Mouse (Mus musculus): Measurements from ENCODE around the gene Zbtb7a.

Zbtb7a gene

GRCm38 (mm10) chr10:81139529-81139846, 4.5 kb downstream of the Zbtb7a start:
- DNase-seq, result no peak

DNA sequence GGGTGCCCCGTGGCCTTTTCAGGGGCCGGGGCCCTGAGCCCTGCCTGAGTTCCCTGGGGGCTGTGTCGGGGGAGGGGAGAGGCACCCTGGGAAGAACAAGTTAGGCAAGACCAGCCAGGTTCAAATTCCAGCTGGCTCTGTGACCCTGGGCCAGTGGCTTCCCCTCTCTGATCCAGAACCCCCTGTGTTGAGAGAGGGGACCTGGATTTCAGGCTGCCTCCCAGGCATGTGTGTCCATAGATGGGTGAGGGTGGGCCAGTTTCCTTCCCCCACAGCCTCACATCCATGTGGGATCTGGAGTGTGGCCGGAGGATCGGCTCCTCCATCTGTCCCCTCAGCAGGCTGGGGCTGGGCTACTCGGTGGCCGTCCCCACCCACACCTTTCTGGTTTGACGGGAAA, 5.0 kb downstream of the Zbtb7a start:
- DNase-seq, result no peak

GRCm38 (mm10) chr10:81140717-81141454, 5.9 kb downstream of the Zbtb7a start:
- DNase-seq, result peak; percentile 36

GRCm38 (mm10) chr10:81141455-81142210, 6.6 kb downstream of the Zbtb7a start:
- DNase-seq, result no peak

- no peak for DNase-seq
Observed at GRCm38 (mm10) chr10:81142551-81142981, 7.5 kb downstream of the Zbtb7a start.

DNA sequence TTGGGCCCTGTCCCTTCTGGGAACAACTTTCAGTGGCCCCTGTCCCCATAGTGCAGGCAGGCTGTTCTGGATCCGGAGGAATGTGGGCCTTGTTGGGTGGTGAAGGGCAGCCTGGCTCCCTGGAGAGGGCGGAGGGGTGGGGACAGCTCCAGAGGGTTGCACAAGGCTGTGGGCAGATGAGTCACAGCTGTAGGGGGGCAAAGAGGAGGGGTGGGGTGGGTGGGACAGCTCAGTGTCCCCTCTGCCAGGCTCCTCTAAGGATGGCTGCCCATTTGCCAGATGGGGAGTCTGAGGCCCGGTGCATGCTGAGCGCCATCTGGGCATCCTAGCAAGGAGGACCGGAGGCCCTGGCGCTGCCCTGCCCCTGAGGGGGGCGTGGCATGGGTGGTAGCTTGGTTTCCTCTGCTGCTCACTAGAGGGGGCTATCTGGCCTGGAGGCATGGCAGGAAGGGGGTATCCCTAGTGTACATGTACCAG, 8.2 kb downstream of the Zbtb7a start:
- no peak for DNase-seq

- DNase-seq, result no peak
Observed at GRCm38 (mm10) chr10:81143845-81144437, 8.9 kb downstream of the Zbtb7a start.

GRCm38 (mm10) chr10:81144667-81145066, 9.6 kb downstream of the Zbtb7a start:
- no peak for DNase-seq

- DNase-seq, result no peak
Observed at GRCm38 (mm10) chr10:81145307-81145706, 10.3 kb downstream of the Zbtb7a start.

- DNase-seq, result no peak
Observed at GRCm38 (mm10) chr10:81145778-81146177, 10.8 kb downstream of the Zbtb7a start.

- no peak for DNase-seq
Observed at GRCm38 (mm10) chr10:81146296-81146695, 11.3 kb downstream of the Zbtb7a start.

DNA sequence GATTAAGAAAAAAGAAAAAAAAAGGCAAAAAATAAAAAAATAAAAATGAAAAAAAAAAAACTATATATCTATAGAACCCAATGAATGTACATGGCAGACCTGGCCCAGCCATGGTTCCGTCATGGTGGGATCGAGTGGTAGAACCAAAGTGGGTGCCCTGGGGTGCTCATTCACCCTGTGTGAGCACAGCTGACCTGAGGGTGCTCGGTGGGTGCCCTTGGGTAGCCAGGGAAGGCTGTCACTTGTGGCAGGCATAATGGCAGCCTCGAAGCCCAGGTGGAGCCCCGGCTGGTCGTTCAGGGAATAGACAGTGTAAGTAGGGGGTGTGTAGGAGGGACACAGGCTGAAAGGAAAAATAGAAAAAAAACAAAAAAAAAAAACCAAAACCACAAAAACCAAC, 16.2 kb downstream of the Zbtb7a start:
- DNase-seq, result no peak

DNA sequence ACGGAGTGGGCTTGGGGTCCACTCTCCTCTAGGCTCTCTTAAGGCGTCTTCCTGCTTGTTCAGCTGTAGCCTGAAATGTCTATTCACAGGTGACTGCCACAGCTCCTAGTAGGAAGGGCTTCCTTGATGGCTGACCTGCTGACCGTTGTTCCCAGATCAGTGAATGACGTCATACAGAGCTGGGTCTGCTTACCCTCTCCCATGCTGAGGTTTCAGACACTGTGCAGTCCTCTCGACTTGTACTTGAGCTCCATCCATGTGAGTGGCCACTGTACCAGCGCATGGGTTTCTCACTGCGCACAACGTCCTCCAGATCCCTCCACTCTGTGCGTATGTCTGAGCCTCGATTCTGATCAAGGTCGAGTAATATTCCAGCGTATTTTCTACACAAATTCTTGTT, 17.6 kb downstream of the Zbtb7a start:
- DNase-seq, result no peak

GRCm38 (mm10) chr10:81154313-81154712, 19.3 kb downstream of the Zbtb7a start:
- no peak for DNase-seq

GRCm38 (mm10) chr10:81154736-81155135, 19.7 kb downstream of the Zbtb7a start:
- DNase-seq, result no peak

DNA sequence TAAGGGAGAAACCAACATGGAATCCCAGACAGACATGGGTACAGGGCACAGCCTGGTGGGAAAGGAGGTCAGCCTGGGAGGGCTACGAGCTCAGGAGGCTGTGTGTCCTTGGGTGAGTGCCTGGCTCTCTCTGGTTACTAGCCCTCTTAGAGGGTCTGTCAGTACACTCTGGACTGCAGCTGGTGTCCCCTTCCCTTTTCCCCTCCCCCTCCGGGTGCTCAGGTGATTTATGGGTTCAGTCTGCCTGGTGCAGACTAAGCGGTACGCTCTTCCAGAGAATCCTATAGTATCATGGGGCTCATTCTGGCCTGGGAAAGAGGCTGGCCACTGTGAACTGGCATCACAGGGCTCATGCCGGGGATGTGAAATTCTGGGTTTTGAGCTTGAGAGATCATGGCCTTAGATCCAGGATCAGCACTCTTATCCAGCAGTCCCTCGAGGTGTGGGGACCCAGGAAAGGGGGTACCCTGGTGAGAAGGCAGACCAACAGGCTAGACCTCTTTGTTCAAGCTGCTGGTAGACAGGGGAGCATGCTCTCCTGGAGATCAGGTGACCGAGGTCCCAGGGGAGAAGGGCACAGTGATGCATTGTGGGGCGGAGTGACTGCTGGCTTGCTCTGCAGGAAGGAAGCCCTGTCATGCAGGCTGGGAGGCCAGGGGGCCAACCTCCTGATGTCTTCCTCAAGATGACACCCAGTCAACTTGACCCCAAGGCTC, 26.7 kb downstream of the Zbtb7a start:
- no peak for DNase-seq

DNA sequence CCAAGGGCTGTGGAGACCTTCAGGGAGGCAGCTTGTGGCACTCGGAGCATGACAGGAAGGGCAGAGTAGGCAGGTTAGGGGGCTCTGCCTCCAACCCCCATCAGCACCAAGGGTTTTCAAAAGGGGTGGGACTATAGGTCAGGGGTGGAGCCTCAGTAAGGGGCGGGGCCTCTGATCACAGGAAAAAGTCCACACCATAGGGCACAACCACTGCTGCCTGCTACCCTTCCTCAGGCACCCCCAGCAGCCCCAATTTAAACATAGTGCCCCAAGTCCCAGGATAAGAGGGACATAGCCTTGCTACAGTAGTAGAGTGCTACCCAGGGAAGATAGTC, 27.3 kb downstream of the Zbtb7a start:
- DNase-seq, result no peak

- DNase-seq, result no peak
Observed at GRCm38 (mm10) chr10:81165118-81165517, 30.1 kb downstream of the Zbtb7a start.

DNA sequence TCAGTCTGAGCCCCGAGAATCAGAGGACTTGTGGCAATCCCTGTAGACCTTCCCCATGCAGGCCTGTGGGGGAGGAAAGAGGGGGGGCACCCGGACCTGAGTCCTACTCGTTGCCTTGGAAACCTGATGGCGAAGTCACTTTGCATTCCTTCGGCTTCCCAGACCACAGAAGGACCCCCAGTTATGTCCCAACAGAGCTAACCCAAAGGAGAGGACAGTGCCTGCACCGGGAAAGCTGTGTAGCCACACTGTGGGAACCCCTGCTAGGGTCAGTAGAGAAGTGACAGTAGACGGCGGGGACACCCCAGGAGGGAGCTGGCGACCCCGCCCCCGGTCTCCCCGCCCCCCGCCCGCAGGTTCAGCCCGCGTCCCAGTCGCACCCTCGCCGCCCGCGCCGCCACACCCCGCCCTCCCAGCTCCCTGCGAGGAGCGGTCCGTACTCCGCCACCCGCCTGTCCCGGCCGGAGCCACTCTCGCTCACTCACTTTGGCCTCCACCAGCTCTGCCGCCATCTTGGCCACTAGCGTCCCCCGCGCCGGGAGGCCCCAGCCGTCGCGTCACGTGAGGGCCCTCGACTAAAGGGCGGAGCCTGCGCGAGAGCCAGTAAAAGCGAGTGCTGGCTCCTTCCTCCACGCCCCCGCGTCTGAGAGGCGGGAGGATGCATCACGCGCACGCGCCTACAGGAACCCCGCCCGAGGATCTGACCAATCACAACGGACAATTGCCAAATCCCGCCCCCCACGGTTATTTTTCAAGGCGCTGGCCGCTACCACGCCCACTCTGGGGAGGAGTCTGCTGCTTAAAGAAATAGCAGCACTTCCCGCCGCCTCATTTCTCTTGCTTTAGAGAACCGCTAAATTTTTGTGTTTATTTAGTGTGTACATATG, 32.4 kb downstream of the Zbtb7a start, which contains the start of gene Pias4:
TSS of gene Pias4 (minus strand) at position 724 of the 887 bp plus-strand sequence.
- DNase-seq, result peak; percentile 100

GRCm38 (mm10) chr10:81168087-81168431, 33.0 kb downstream of the Zbtb7a start:
- no peak for DNase-seq

GRCm38 (mm10) chr10:81168521-81169244, 33.7 kb downstream of the Zbtb7a start:
- peak; percentile 91 for DNase-seq

Measured in thymus, postnatal 25 days (tissue).